Mouse (Mus musculus): ENCODE results near the gene Kcnn3. TPM values are rescaled to one million over a fixed set of nuclear protein-coding genes. Genes with fewer than 3 reads are reported as not detected.
A peak's percentile ranks its signal among the peaks of the same experiment; 100 is the strongest.

Kcnn3 gene
- polyA plus RNA-seq, 1 experiment: 10.9 TPM

GRCm38 (mm10) chr3:89535147-89535546, 15.2 kb downstream of the Kcnn3 start:
- no peak overlapping the region for H3K27ac ChIP-seq (ENCODE audit: insufficient read depth, low read length)
- TF ChIP-seq POLR2A (IDR thresholded peaks at IDR 0.05; ENCODE audit: extremely low read depth, insufficient read depth, low read length) (no peak), CTCF (IDR thresholded peaks at IDR 0.05; ENCODE audit: extremely low read depth, insufficient read depth, low read length) (no peak)
- no peak overlapping the region for H3K4me3 ChIP-seq (ENCODE audit: insufficient read depth, low read length)
- H3K4me1 ChIP-seq (ENCODE audit: control insufficient read depth, insufficient read depth, low read length): no peaks in the 10 kb centered on the region

GRCm38 (mm10) chr3:89539036-89539739, 19.2 kb downstream of the Kcnn3 start:
- no peak overlapping the region for H3K27ac ChIP-seq (ENCODE audit: insufficient read depth, low read length)
- H3K4me1 ChIP-seq (ENCODE audit: control insufficient read depth, insufficient read depth, low read length): no peaks in the 10 kb centered on the region
- no peak for TF ChIP-seq POLR2A (IDR thresholded peaks at IDR 0.05; ENCODE audit: extremely low read depth, insufficient read depth, low read length)
- TF ChIP-seq CTCF (IDR thresholded peaks at IDR 0.05; ENCODE audit: extremely low read depth, insufficient read depth, low read length): no peak
- H3K4me3 ChIP-seq (ENCODE audit: insufficient read depth, low read length): no peak overlapping the region

GRCm38 (mm10) chr3:89539740-89540370, 19.9 kb downstream of the Kcnn3 start:
- TF ChIP-seq CTCF (IDR thresholded peaks at IDR 0.05; ENCODE audit: extremely low read depth, insufficient read depth, low read length): no peak
- TF ChIP-seq POLR2A (IDR thresholded peaks at IDR 0.05; ENCODE audit: extremely low read depth, insufficient read depth, low read length): no peak

GRCm38 (mm10) chr3:89540371-89540743, 20.4 kb downstream of the Kcnn3 start:
- TF ChIP-seq POLR2A (IDR thresholded peaks at IDR 0.05; ENCODE audit: extremely low read depth, insufficient read depth, low read length) (no peak), CTCF (IDR thresholded peaks at IDR 0.05; ENCODE audit: extremely low read depth, insufficient read depth, low read length) (no peak)
- Histone ChIP-seq H3K27ac (ENCODE audit: insufficient read depth, low read length) (no peak overlapping the region), H3K4me1 (ENCODE audit: control insufficient read depth, insufficient read depth, low read length) (no peaks in the 10 kb centered on the region), H3K4me3 (ENCODE audit: insufficient read depth, low read length) (no peak overlapping the region)

More at GRCm38 (mm10) chr3:89539740-89540370, 19.9 kb downstream of the Kcnn3 start:
- Histone ChIP-seq H3K4me1 (ENCODE audit: control insufficient read depth, insufficient read depth, low read length) (no peaks in the 10 kb centered on the region), H3K4me3 (ENCODE audit: insufficient read depth, low read length) (no peak overlapping the region), H3K27ac (ENCODE audit: insufficient read depth, low read length) (no peak overlapping the region)

- TF ChIP-seq CTCF (IDR thresholded peaks at IDR 0.05; ENCODE audit: extremely low read depth, insufficient read depth, low read length): no peak
- peak; percentile 52; the same call in 1 of the 2 replicates for TF ChIP-seq POLR2A (IDR thresholded peaks at IDR 0.05; ENCODE audit: extremely low read depth, insufficient read depth, low read length)
- Histone ChIP-seq H3K4me1 (ENCODE audit: control insufficient read depth, insufficient read depth, low read length) (peaks cover 3% of the 10 kb centered on the region; the same call in 1 of the 2 replicates), H3K27ac (ENCODE audit: insufficient read depth, low read length) (no peak overlapping the region), H3K4me3 (ENCODE audit: insufficient read depth, low read length) (no peak overlapping the region)
Observed at GRCm38 (mm10) chr3:89546951-89547350, 27.0 kb downstream of the Kcnn3 start.

GRCm38 (mm10) chr3:89548805-89549204, 28.8 kb downstream of the Kcnn3 start:
- Histone ChIP-seq H3K4me1 (ENCODE audit: control insufficient read depth, insufficient read depth, low read length) (peaks cover 3% of the 10 kb centered on the region; the same call in 1 of the 2 replicates), H3K4me3 (ENCODE audit: insufficient read depth, low read length) (no peak overlapping the region), H3K27ac (ENCODE audit: insufficient read depth, low read length) (no peak overlapping the region)
- TF ChIP-seq CTCF (IDR thresholded peaks at IDR 0.05; ENCODE audit: extremely low read depth, insufficient read depth, low read length): no peak
- no peak for TF ChIP-seq POLR2A (IDR thresholded peaks at IDR 0.05; ENCODE audit: extremely low read depth, insufficient read depth, low read length)

- Histone ChIP-seq H3K27ac (ENCODE audit: insufficient read depth, low read length) (no peak overlapping the region), H3K4me3 (ENCODE audit: insufficient read depth, low read length) (no peak overlapping the region), H3K4me1 (ENCODE audit: control insufficient read depth, insufficient read depth, low read length) (peaks cover 3% of the 10 kb centered on the region; the same call in 1 of the 2 replicates)
- TF ChIP-seq POLR2A (IDR thresholded peaks at IDR 0.05; ENCODE audit: extremely low read depth, insufficient read depth, low read length) (no peak), CTCF (IDR thresholded peaks at IDR 0.05; ENCODE audit: extremely low read depth, insufficient read depth, low read length) (no peak)
Observed at GRCm38 (mm10) chr3:89549488-89549887, 29.5 kb downstream of the Kcnn3 start.

- Histone ChIP-seq H3K27ac (ENCODE audit: insufficient read depth, low read length) (no peak overlapping the region), H3K4me3 (ENCODE audit: insufficient read depth, low read length) (no peak overlapping the region), H3K4me1 (ENCODE audit: control insufficient read depth, insufficient read depth, low read length) (peaks cover 3% of the 10 kb centered on the region; the same call in 1 of the 2 replicates)
- TF ChIP-seq POLR2A (IDR thresholded peaks at IDR 0.05; ENCODE audit: extremely low read depth, insufficient read depth, low read length) (no peak), CTCF (IDR thresholded peaks at IDR 0.05; ENCODE audit: extremely low read depth, insufficient read depth, low read length) (no peak)
Observed at GRCm38 (mm10) chr3:89551880-89552279, 31.9 kb downstream of the Kcnn3 start.

GRCm38 (mm10) chr3:89553432-89553831, 33.5 kb downstream of the Kcnn3 start:
- Histone ChIP-seq H3K27ac (ENCODE audit: insufficient read depth, low read length) (no peak overlapping the region), H3K4me1 (ENCODE audit: control insufficient read depth, insufficient read depth, low read length) (peaks cover 2% of the 10 kb centered on the region; the same call in 1 of the 2 replicates), H3K4me3 (ENCODE audit: insufficient read depth, low read length) (no peak overlapping the region)
- TF ChIP-seq CTCF (IDR thresholded peaks at IDR 0.05; ENCODE audit: extremely low read depth, insufficient read depth, low read length) (no peak), POLR2A (IDR thresholded peaks at IDR 0.05; ENCODE audit: extremely low read depth, insufficient read depth, low read length) (no peak)

- H3K4me3 ChIP-seq (ENCODE audit: insufficient read depth, low read length): no peak overlapping the region
- peaks cover 4% of the 10 kb centered on the region for H3K4me1 ChIP-seq (ENCODE audit: control insufficient read depth, insufficient read depth, low read length)
- H3K27ac ChIP-seq (ENCODE audit: insufficient read depth, low read length): no peak overlapping the region
- TF ChIP-seq POLR2A (IDR thresholded peaks at IDR 0.05; ENCODE audit: extremely low read depth, insufficient read depth, low read length): no peak
Observed at GRCm38 (mm10) chr3:89553946-89554345, 34.0 kb downstream of the Kcnn3 start.
